Mouse (Mus musculus) brain, embryonic 18.5 days (tissue): Measurements from ENCODE around the gene Odf3l2.
A peak's percentile ranks its signal among the peaks of the same experiment; 100 is the strongest.

Source experiments
- DNase-seq: peaks from one replicate; pipeline ENCODE4 v3.0.0-alpha.2; 2012; ENCODE audit warnings: low read depth, low spot score

Gene Odf3l2

DNA sequence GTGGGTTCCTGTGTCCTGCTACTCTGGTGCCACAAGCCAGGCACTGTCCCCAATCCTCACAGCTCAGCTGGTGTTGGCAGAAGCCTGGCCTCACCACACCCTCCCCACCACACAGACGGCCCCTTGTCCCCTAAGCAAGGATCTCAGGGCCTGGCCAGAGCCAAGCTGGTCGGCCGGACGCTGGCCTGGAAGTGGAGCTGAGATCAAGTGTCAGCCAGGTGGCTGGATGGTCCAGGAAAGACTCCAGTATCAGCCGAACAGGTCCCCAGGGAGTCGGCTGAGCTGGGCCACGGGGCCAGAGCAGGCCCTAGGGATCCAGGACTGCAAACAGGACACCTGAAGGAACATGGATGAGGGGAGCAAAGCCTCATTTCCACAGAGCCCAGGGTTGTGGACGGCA lies at the start of gene Odf3l2:
TSS of gene Odf3l2 (minus strand) at position 28 of the 400 bp plus-strand sequence.
- no peak for DNase-seq

DNA sequence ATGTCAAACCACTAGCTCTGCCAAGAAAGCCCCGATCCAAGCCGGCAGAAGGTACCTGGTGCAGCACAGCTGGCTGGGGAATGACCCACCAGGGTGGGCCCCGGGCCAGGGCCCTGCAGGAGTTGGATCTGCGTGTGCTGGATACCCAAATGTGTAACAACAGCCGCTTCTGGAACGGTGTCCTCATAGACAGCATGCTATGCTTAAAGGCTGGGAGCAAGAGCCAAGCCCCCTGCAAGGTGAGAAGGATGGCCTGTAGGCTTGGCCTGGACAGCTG lies 48.8 kb upstream of the Odf3l2 start:
- no peak for DNase-seq

DNA sequence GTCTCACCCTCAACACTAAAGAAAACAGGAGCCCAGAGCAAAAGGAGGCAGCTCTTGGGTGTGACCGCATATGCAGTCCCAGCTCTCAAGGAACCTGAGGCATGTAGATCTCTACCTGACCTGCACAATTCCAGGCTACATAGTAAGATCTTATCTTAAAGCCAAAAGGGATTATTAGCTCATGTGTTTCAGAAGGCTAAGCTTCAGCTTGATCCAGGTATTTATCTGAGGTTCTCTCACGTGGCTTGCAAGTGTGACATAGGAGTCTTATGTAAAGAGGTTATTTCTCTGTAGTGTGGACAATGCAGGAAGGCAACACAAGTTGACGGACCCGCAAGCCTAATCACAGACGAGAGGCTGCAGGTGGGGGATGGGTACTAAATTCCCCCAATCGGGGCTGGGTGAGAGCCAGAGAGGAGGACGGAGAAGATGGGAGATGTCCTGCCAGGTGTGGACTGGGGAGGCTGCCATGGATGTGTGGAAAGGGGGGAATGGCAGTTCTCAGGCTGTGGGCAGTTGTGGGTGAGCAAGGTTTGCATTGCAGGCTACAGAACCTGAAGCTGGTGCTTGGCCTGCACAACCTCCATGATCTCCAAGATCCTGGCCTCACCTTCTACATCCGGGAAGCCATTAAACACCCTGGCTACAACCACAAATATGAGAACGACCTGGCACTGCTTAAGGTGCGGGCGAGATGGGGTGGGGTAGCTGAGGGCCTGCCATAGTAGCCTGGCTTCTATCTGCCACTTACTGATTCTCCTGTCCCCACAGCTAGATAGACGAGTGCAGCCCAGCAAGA lies 48.2 kb upstream of the Odf3l2 start:
- no peak for DNase-seq

DNA sequence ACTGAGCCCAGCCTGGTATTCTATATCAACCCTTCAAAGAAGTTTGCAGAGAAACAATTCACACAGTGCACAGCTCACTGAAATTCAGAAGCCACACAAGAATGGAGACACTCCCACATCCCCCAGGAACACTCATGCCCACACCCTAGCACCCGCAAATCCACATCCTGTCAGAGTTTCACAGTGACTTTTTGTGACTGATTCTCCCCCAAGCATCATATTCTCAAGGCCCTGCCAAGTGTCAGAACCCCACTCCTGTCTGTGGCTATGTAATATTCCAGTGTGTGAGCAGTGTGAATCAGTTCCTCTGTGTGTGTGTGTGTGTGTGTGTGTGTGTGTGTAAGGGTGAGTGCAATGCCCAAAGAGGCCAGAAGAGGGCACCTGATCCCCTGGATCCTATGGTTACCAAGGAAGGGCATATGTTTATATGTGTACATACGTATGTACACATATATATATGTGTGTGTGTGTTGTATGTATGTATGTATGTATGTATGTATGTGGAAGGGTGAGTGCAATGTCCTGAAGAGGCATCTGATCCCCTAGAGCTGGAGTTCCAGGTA lies 46.5 kb upstream of the Odf3l2 start:
- no peak for DNase-seq

DNA sequence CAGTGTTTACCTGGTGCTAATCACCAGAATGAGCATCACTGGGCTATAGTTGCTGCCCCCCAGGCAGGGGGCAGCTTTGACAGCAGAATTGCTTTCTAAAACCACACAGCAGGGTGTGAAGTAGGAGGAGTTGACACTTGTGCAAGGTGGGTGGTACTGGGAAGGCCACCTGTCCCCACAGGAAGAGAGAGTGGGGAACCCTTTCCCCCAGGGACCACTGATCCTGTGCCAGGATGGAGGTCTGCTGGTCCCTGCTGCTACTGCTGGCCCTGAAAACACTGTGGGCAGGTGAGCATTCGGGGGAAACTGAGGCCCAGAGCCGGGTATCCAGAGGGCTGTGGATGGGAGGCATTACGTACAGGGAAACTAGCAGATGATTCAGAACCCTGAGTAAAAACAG lies 43.6 kb upstream of the Odf3l2 start:
- DNase-seq, result no peak

DNA sequence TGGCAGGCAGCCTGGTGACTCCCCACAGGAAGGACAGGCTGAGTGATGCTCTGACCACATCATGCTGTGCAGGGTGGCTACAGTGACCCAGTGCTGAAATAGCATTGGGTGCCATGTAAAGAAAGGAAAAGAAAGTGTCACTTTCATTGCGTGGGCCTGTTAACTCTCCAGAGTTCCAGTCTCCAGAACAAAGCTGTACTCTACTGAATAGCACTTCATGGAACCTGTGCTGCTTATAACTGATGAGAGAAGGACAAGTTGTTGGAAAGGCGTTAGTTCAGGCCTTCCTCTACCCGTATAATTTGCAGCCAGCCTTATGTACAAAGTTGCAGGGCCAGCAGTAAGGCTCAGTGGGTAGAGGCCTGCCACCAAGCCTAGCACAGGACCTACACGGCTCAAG lies 43.2 kb upstream of the Odf3l2 start, which contains the start of gene Gzmm:
TSS of gene Gzmm (plus strand) at position 301 of the 400 bp plus-strand sequence.
- no peak for DNase-seq

DNA sequence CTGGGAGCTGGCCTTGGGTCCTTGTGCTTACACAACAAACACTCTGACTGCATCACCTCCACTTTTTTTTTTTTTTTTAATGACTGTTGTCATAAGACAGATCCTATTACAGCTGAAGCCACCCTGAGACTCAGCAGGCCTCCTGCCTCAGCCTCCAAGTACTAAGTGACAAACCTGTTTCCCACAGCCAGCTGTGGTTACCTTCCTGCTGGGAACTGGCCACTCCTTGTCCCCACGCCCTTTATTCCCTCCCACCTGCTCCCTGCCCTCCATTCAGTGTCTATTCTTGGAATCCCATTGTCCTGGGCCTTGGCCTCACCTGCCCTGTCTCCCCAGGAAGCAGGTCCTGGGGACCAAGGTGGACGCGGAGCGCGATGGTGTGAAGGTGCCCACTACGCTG lies 42.0 kb upstream of the Odf3l2 start:
- no peak for DNase-seq

DNA sequence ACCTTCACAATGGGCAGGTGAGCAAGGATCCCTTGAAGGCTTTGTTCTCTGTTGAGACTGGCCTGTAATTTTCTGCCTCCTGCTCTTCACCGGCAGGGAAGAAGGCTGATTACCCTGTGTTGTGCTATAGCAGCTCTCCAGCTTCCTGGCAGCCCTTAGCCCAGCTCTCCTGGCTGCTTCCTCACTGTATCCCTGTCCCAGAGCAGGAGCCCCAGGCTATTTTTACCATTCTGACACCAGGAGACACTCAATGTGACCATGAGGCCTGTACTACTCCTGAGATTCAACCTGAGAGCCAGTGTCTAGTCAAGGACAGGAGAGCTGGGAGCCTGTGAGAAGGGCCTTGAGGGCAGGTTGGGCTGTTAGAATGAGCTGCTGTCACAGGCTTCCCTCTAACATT lies 41.2 kb upstream of the Odf3l2 start:
- DNase-seq, result no peak

DNA sequence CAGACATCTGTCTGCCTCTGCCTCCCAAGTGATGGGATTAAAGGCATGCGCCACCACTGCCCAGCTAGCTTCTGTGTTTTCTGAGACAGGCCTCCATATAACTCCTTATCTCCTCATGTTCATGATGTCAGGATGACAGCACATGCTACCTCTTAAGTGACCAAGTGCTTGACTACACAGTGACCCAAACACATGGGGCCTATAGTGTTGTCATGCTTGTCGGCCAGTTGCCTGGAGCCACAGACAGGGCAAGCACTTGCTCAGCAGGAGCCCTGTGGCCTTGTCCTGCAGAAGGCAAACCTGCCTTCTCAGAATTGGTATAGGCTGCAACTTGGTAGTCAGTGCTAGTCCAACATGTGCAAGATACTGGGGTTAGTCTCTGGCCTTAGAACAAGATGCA lies 40.7 kb upstream of the Odf3l2 start:
- DNase-seq, result no peak

DNA sequence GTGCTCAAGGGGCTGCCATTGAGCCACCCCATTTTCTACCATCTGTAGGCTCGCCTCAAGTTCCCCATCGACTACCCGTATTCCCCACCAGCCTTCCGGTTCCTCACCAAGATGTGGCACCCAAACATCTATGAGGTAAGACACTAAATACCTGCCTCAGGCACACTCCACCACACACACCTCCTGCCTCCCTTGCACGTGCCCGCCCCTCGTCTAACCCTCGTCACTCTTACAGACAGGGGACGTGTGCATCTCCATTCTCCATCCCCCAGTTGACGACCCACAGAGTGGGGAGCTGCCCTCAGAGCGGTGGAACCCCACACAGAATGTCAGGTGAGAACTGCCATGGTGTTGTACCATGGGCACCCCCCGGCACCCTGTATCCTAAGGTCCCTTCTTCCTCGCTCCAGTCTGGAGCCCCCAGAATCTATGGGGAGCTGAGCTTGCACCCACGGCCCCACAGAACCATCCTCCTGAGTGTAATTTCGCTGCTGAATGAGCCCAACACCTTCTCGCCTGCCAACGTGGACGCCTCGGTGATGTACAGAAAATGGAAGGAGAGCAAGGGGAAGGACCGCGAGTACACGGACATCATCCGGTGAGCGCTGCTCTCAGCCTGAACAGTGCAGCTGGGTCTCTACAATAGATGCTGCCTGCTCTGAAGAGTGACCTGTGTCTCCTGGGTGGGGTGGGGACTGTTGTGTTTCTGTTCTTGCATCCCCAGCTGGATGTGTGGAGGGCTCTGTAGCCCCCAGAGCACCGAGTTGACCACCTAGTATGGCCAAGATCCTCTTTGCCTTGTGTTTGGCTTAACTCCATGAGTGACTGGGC lies 39.4 kb upstream of the Odf3l2 start:
- DNase-seq, result no peak

DNA sequence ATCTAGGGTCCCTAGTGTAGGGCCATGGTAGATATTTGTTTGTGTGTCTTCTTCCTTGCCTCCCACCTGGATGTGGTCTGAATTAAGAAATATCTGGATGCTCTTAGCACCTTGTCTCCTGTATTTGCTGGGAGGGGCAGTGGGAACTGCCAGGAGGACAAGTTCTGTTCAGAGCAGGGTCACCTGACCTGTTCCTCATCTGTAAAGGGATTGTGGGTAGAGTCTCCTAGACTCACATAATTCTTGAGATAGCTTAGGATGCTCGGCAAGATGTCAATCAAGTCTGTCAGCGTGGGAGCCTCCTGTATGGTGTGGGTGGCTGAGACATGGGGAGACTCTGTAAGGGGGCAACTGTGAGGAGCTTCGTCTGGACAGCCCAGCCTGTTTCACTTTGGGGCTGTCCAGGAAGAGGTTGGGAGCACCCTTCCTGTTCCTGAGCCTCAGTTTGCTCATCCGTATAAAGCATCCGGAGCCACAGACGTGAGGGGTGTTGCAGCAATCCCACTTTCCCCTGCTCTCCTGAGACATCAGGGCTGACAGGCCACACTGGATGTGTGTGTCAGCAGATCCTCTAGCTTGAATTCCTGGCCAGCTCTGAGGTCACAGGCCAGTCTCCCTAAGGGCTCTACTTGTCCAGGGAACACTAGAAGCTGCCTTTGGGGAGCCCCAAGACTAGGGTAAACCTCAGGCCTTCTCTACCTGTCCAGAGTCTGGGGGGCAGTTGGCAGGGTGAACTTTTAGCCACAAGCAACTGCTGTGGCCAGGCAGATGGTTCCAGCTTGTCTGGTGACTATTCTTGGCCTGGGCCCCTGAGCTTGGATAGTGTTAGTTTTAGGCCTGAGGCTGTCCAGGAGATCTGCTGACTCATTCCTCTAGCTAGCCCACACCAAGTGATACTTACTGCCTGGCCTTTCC lies 38.4 kb upstream of the Odf3l2 start:
- no peak for DNase-seq

DNA sequence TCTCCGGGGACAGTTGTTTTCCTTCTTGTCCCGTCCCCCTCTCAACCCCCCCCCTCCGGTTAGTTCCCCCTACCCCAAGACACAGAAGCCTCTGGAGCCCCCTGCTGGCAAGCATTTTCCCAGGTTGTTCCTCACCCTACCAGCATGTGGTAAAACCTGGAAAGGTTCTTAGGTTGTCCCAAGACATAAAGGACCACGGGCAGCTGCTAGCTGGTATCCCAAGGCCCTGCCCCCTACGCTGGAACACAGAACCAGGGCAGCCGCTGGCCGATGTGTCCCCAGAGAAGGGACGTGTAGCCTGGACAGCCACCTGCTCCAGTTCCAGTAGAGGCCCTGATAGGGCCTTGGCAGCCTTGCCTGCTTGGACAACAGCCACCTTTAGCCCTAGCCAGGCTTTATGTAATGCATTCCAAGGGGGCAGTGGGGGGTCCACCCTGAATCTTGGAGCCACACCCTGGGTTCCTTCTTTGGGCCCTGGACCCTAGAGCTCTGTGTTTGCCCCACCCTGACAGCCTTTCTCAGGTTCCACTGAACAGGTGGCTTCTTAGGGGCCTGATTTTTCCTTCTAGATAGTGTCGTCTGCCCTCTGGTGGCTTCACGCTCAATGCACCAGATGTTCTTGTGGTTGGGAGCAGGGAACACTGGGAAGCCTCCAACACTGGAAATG lies 37.5 kb upstream of the Odf3l2 start:
- no peak for DNase-seq

DNA sequence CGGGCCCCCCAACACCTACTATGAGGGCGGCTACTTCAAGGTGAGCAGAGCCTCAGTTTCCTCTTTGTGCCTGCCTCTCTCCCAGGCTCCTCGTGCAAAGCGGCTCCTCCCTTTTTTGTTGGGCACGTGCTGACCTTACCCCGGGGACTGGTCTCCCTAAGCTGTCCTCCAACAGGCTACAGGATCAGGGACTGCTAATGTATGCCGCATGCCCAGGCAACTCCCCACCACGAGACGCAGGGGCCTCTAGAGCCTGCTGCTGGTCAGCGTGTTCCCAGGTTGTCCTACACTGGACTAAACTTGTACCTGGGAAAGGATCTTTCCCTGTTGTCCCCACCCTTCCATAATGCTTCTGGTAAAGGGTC lies 37.0 kb upstream of the Odf3l2 start:
- no peak for DNase-seq

DNA sequence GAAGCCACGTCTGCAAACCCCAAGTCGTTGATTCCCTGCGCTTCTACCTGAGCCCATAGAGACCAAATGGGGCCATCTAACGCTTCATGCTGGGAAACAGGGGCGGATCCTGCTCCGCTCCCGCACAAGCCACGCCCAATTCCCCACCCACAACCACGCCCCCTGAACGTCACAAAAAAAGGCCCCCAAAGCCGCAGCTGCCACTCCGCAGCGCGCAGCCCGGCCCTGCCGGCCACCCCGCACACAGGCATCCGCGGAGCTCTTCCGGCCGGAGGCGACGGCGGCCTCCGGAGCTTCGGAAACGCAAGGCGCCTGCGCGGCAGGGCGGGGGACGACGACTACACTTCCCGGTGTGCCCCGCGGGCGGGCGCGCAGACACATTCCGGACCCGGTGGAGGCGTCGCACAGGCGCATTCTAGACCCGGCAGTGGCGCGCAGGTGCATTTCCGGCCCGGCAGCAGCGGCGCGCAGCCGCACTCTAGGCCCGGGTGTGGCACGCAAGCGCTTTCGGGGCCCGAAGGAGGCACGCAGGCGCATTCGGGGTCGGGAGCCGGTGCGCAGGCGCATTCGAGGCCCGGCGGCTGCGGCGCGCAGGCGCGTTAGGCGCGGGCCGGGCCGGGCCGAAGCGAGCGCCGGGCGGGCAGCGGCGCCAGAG lies 36.2 kb upstream of the Odf3l2 start, which contains the start of gene Cdc34:
TSS of gene Cdc34 (plus strand) at position 605 of the 655 bp plus-strand sequence.
- peak; percentile 99 for DNase-seq

DNA sequence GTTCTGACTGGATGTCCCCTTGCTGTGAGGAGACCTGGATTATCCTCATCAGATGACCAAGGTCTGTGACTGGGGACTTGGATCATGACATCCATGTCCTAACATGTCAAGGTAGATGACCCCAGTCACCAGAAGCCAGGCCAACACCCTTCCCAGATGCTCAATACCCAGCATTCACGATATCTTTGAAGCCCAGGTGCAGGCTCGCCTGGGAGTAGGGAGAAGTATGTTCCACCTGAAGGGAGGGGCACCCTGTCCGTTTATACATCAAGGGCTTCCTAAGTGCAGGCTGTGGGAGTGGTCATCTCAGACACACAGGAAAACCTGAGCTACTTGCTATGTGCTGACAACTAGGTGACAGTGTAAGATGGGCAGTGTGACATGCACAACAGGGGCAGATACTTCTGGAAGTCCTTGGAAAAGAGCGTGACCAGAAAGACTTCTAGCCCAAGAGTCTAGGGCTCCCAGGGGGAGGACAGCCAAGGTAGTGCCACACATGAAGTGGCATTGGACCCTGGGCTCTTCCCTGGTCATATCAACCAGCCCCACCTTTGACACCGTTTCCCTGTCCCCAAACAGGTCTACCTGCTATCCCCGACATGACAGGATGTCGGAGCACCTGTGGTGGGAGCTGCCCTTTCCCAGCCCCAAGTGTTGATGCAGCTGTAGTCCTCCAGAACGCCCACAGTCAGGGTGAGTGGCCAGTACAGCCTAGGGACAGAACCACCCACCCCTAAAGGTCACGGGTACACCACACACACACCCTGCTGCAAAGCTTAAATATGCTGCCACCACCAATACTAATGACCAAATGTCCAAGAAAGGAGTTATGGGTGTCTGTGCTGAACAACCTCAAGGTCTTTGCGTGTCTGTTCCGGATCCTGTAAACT lies 35.3 kb upstream of the Odf3l2 start:
- no peak for DNase-seq

DNA sequence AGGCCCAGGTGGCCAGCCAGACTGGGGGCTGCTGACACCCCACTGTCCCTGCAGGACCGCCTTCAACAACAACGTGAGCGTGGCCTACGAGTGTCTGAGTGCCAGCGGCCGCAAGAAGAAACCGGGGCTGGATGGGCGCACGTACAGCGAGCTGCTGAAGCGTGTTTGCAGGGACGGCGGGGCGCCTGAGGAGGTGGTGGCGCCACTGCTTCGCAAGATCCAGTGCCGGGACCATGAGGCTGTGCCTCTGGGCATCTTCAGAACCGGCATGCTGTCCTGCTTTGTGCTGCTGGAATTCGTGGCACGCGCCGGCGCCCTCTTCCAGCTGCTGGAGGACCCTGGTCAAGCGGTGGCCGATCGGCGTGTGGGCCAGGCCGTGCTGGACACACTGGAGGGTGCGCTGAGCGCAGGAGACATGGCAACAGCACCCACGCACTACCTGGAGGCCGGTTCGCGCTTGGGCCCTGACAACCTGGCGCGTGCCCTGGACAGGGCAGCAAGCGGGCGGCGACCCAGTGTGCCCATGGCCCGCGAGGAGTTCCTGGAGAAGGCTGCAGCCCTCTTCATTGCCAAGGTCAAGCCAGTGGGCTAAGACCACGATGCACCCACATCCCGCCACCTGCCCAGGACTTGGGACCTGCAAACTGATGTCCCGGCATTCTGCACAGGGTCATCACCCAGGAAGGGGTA lies 30.0 kb upstream of the Odf3l2 start:
- DNase-seq, result no peak

DNA sequence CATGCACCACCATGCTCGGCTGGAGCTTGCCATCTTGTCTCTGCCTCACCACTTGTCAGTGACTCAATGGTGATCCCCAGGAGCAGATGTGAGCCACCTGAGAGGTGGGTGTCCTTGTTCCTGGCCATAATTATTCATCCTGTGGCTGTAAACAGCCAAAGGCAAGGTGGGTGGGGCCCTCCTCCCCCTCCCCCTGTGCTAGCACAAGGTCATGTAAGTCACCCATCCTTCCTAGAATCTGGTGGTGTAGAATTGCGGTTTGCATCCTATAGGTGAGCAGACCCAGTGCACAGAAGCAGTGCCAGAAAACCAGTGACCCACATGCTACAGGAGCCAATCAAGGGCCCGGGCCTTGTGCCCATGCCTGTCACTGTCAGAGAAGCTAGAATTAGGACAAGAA lies 27.5 kb upstream of the Odf3l2 start:
- no peak for DNase-seq

DNA sequence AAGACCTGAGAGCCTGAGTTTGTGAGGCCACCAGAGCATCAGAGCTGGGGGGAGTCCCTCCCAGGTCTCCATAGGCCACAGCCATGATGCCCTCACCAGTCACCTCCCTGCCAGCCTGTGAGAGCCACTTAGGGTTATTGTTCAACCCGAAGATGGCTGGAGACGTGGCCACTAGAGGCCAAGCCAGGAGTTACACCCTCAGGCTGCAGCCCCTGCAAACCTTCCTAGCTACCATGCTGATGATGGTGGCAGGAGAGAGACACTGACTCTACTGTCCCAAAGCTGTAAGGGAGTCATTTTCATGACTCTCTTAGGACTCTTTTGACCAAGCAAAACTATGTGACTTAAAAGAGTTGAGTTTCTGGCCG lies 26.5 kb upstream of the Odf3l2 start:
- DNase-seq, result no peak
